In the genomic region with DNA sequence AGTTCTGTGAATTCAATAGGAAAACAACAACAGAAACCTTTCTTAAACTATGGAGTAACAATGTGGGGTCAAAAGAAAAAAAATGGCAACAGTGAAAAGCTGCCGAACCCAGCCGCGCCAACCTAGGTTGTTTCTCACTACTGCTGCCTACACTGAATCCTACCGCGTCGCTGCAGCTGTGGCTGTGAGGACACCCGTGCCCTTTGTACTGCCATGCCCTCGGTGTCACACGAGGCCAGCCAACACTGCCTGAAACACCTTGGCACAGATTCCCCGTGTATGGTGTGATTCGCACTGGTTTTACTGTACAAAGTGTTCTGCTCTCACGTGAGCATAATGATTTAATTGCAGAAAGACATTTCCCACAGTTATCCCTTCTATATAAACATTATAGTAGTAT, we compare ENCODE assay signal across 1 mouse cellular context.
TF ChIP-seq lines count a peak whose summit lies in the region.

No protein-coding gene starts in this region.

TF ChIP-seq in MEL, 35 proteins besides CTCF, POLR2A, EP300 and RAD21 (continued from another document):
- TF ChIP-seq NRF1 (IDR thresholded peaks at IDR 0.05; ENCODE audit: insufficient read depth, low read depth, low read length, poor library complexity, severe bottlenecking) = no peak
